Mouse (Mus musculus) megakaryocyte, embryonic 14.5 days (primary cell): ENCODE measurements around the gene Foxf1.

ENCODE experiments used
- FLI1 ChIP-seq: IDR thresholded peaks from 2 replicates; pipeline ENCODE4 v1.6.1; 2012; ENCODE audit warnings: low read length, inconsistent platforms, mixed read lengths
- GATA1 ChIP-seq: IDR thresholded peaks from 3 replicates; pipeline ENCODE4 v1.6.1; 2012; ENCODE audit warnings: mixed read lengths, low read length, inconsistent platforms, borderline replicate concordance

GRCm38 (mm10) chr8:121035611-121036010 lies 48.6 kb upstream of the Foxf1 start:
- TF ChIP-seq GATA1 = no peak
- no peak for TF ChIP-seq FLI1
